Mouse (Mus musculus) hindbrain, embryonic 10.5 days (tissue): ENCODE results near the gene Glod4. TPM values are rescaled to one million over a fixed set of nuclear protein-coding genes. Genes with fewer than 3 reads are reported as not detected.
A peak's percentile ranks its signal among the peaks of the same experiment; 100 is the strongest.

ENCODE experiments used
- DNase-seq: peaks from one replicate; pipeline ENCODE4 v3.0.0-alpha.2; 2017; ENCODE audit warnings: low spot score
- H3K27ac ChIP-seq: fragments of 300-500 bp; sonication (generic); 2 replicates; pipeline ENCODE4 v1.5.1; 2016; ENCODE audit warnings: mild to moderate bottlenecking, moderate library complexity
- H3K27me3 ChIP-seq: fragments of 300-500 bp; sonication (generic); 2 replicates; pipeline ENCODE4 v1.6.1; 2016; ENCODE audit warnings: mild to moderate bottlenecking; ENCODE audit not compliant: poor library complexity, insufficient read depth, severe bottlenecking
- H3K36me3 ChIP-seq: fragments of 300-500 bp; sonication (generic); 2 replicates; pipeline ENCODE4 v1.6.1; 2016; ENCODE audit warnings: mild to moderate bottlenecking, moderate library complexity
- H3K4me1 ChIP-seq: fragments of 300-500 bp; sonication (generic); replicated peaks from 2 replicates; pipeline ENCODE4 v1.6.1; 2016; ENCODE audit warnings: mild to moderate bottlenecking
- H3K4me3 ChIP-seq: fragments of 300-500 bp; sonication (generic); 2 replicates; pipeline ENCODE4 v1.5.1; 2016; ENCODE audit warnings: mild to moderate bottlenecking, moderate library complexity
- H3K9me3 ChIP-seq: fragments of 300-500 bp; sonication (generic); 2 replicates; pipeline ENCODE4 v1.6.1; 2016; ENCODE audit warnings: mild to moderate bottlenecking, moderate library complexity
- WGBS: fragments of 180-500 bp; shearing (Covaris S2); methylation state at CpG from one replicate; pipeline ENCODE4 v1.1.7; 2016; 5-methylcytosine and 5-hydroxymethylcytosine counted together
- polyA plus RNA-seq: library from polyadenylated mRNA; unstranded; fragments of >200 nt; fragmentation: Nextera tagmentation; extraction: Ambion mirVana; gene quantifications from 2 replicates; pipeline ENCODE4 v1.2.1, GENCODE M21; 2016

The Glod4 gene
- polyA plus RNA-seq, 1 experiment from 2014 or later = 126 TPM

- H3K27me3 ChIP-seq = no peaks in the 10 kb centered on the region
- no peaks in the 10 kb centered on the region for H3K9me3 ChIP-seq
- H3K4me3 ChIP-seq = no peak overlapping the region
- WGBS = 62% methylated on average over 14 of the region's 14 CpGs
- H3K36me3 ChIP-seq = peaks cover 23% of the 10 kb centered on the region
- peaks cover 15% of the 10 kb centered on the region for H3K4me1 ChIP-seq
- H3K27ac ChIP-seq = peak overlapping the region; percentile 42
- no peak for DNase-seq
Measured at GRCm38 (mm10) chr11:76278960-76279852, 35.7 kb upstream of the Glod4 start.

GRCm38 (mm10) chr11:76272440-76272839 lies 28.9 kb upstream of the Glod4 start:
- 87% methylated on average over 4 of the region's 4 CpGs for WGBS

GRCm38 (mm10) chr11:76268521-76269065 lies 25.1 kb upstream of the Glod4 start:
- Histone ChIP-seq H3K36me3 (peaks cover 41% of the 10 kb centered on the region), H3K9me3 (no peaks in the 10 kb centered on the region), H3K4me1 (peaks cover 60% of the 10 kb centered on the region), H3K27ac (peak overlapping the region; percentile 90), H3K27me3 (no peaks in the 10 kb centered on the region), H3K4me3 (no peak overlapping the region)
- WGBS = 67% methylated on average over 6 of the region's 6 CpGs
- no peak for DNase-seq

More at GRCm38 (mm10) chr11:76272440-76272839, 28.9 kb upstream of the Glod4 start:
- Histone ChIP-seq H3K9me3 (no peaks in the 10 kb centered on the region), H3K4me1 (peaks cover 22% of the 10 kb centered on the region), H3K36me3 (peaks cover 59% of the 10 kb centered on the region), H3K4me3 (no peak overlapping the region), H3K27me3 (no peaks in the 10 kb centered on the region), H3K27ac (no peak overlapping the region)
- DNase-seq = no peak

- no peaks in the 10 kb centered on the region for H3K27me3 ChIP-seq
Measured at GRCm38 (mm10) chr11:76268001-76268459, 24.5 kb upstream of the Glod4 start.

GRCm38 (mm10) chr11:76267550-76267949 lies 24.0 kb upstream of the Glod4 start:
- Histone ChIP-seq H3K27ac (peak overlapping the region; percentile 90), H3K9me3 (no peaks in the 10 kb centered on the region), H3K4me3 (no peak overlapping the region), H3K4me1 (peaks cover 71% of the 10 kb centered on the region), H3K36me3 (peaks cover 30% of the 10 kb centered on the region), H3K27me3 (no peaks in the 10 kb centered on the region)
- WGBS = 36% methylated on average over 7 of the region's 7 CpGs
- no peak for DNase-seq

More at GRCm38 (mm10) chr11:76268001-76268459, 24.5 kb upstream of the Glod4 start:
- Histone ChIP-seq H3K36me3 (peaks cover 35% of the 10 kb centered on the region), H3K27ac (peak overlapping the region; percentile 90), H3K9me3 (no peaks in the 10 kb centered on the region), H3K4me3 (no peak overlapping the region), H3K4me1 (peaks cover 66% of the 10 kb centered on the region)
- WGBS = 32% methylated on average over 5 of the region's 5 CpGs
- DNase-seq = no peak

GRCm38 (mm10) chr11:76262611-76263351 lies 19.3 kb upstream of the Glod4 start:
- peaks cover 24% of the 10 kb centered on the region for H3K36me3 ChIP-seq
- H3K4me1 ChIP-seq = peaks cover 99% of the 10 kb centered on the region
- 6% methylated on average over 19 of the region's 19 CpGs for WGBS

GRCm38 (mm10) chr11:76261224-76261623 lies 17.7 kb upstream of the Glod4 start:
- peaks cover 32% of the 10 kb centered on the region for H3K36me3 ChIP-seq
- no peaks in the 10 kb centered on the region for H3K9me3 ChIP-seq
- WGBS = 65% methylated on average over 12 of the region's 12 CpGs
- H3K27me3 ChIP-seq = no peaks in the 10 kb centered on the region; the same call in 1 of the 2 replicates
- H3K27ac ChIP-seq = peak overlapping the region; percentile 88
- peaks cover 95% of the 10 kb centered on the region for H3K4me1 ChIP-seq
- no peak overlapping the region; the same call in 1 of the 2 replicates for H3K4me3 ChIP-seq
- no peak for DNase-seq

More at GRCm38 (mm10) chr11:76262611-76263351, 19.3 kb upstream of the Glod4 start:
- no peaks in the 10 kb centered on the region; the same call in 1 of the 2 replicates for H3K27me3 ChIP-seq
- H3K4me3 ChIP-seq = peak overlapping the region; percentile 32
- H3K27ac ChIP-seq = peak overlapping the region; percentile 88
- DNase-seq = peak; percentile 79
- no peaks in the 10 kb centered on the region for H3K9me3 ChIP-seq

- Histone ChIP-seq H3K27ac (peak overlapping the region; percentile 88), H3K36me3 (peaks cover 32% of the 10 kb centered on the region), H3K9me3 (no peaks in the 10 kb centered on the region), H3K27me3 (no peaks in the 10 kb centered on the region; the same call in 1 of the 2 replicates), H3K4me1 (peaks cover 95% of the 10 kb centered on the region), H3K4me3 (no peak overlapping the region; the same call in 1 of the 2 replicates)
- 41% methylated on average over 10 of the region's 10 CpGs for WGBS
- DNase-seq = no peak
Measured at GRCm38 (mm10) chr11:76260208-76261050, 16.9 kb upstream of the Glod4 start.

- Histone ChIP-seq H3K4me1 (peaks cover 83% of the 10 kb centered on the region), H3K9me3 (no peaks in the 10 kb centered on the region), H3K27ac (peak overlapping the region; percentile 67), H3K36me3 (peaks cover 34% of the 10 kb centered on the region), H3K27me3 (no peaks in the 10 kb centered on the region; the same call in 1 of the 2 replicates), H3K4me3 (no peak overlapping the region)
- WGBS = 81% methylated on average over 6 of the region's 6 CpGs
- no peak for DNase-seq
Measured at GRCm38 (mm10) chr11:76258511-76258910, 15.0 kb upstream of the Glod4 start.

GRCm38 (mm10) chr11:76257386-76257785 lies 13.9 kb upstream of the Glod4 start:
- peaks cover 74% of the 10 kb centered on the region for H3K4me1 ChIP-seq
- no peaks in the 10 kb centered on the region for H3K9me3 ChIP-seq
- no peak overlapping the region for H3K4me3 ChIP-seq
- H3K27me3 ChIP-seq = no peaks in the 10 kb centered on the region; the same call in 1 of the 2 replicates
- DNase-seq = no peak
- 78% methylated on average over 4 of the region's 4 CpGs for WGBS
- H3K27ac ChIP-seq = 0 out of 2 replicates have a peak overlapping the region, but pooled peaks have one; percentile 62
- peaks cover 34% of the 10 kb centered on the region for H3K36me3 ChIP-seq

- Histone ChIP-seq H3K27me3 (no peaks in the 10 kb centered on the region), H3K36me3 (peaks cover 35% of the 10 kb centered on the region), H3K9me3 (no peaks in the 10 kb centered on the region), H3K4me3 (no peak overlapping the region), H3K27ac (peak overlapping the region; percentile 62), H3K4me1 (peaks cover 61% of the 10 kb centered on the region)
- DNase-seq = no peak
- WGBS = 46% methylated on average over 5 of the region's 5 CpGs
Measured at GRCm38 (mm10) chr11:76256129-76256528, 12.6 kb upstream of the Glod4 start.
